Mouse (Mus musculus): ENCODE results near the gene Cpxm2. TPM values are rescaled to one million over a fixed set of nuclear protein-coding genes. Genes with fewer than 3 reads are reported as not detected.

The Cpxm2 gene
- total and polyA plus RNA-seq, 3 experiments: 0.11 TPM; not detected in 2

DNA sequence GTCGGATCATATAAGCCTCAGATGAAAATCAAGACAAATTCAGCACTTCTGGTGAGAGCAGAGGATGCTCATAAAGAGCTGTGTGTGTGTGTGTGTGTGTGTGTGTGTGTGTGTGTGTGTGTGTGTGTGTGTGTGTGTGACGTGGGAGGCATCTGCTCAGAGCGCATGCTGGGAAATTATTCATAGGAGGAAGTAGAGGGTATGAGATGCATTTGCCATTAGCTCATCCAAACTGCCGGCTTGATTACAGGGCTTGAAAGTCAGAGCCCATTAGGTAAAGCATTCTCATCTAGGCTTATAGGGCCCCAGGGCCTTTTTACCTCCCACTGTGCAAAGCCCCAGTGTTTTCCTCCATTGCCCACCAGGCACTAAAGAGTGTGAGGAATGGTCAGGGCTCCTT is 107.9 kb downstream of the Cpxm2 start:
- DNase-seq (ENCODE audit: low spot score) (no peak), ATAC-seq (ENCODE audit: extremely low read depth, insufficient number of reproducible peaks, low FRiP score, poor library complexity, severe bottlenecking) (no peak)
- H3K4me3 ChIP-seq (ENCODE audit: low read depth, low read length): no peak overlapping the region
- no peak for TF ChIP-seq GATA1 (IDR thresholded peaks at IDR 0.05; ENCODE audit: borderline replicate concordance, low read length)
- TF ChIP-seq GATA2 (IDR thresholded peaks at IDR 0.05; ENCODE audit: borderline replicate concordance, low read depth, low read length): no peak
- no peak for TF ChIP-seq TAL1 (conservative IDR thresholded peaks at IDR 0.05; ENCODE audit: low read depth, low read length)
- no peak for TF ChIP-seq POLR2AphosphoS5 (IDR thresholded peaks at IDR 0.05; ENCODE audit: insufficient replicate concordance, low read depth, low read length)
- TF ChIP-seq CTCF (IDR thresholded peaks at IDR 0.05; ENCODE audit: low read depth, low read length): no peak
- H3K27me3 ChIP-seq (ENCODE audit: insufficient read depth, low read length): no peaks in the 10 kb centered on the region
- H3K36me3 ChIP-seq (replicated peaks): no peaks in the 10 kb centered on the region
- no peaks in the 10 kb centered on the region for H3K4me1 ChIP-seq (ENCODE audit: insufficient read depth, low read depth, low read length)
- H3K9me3 ChIP-seq (replicated peaks): peaks cover 79% of the 10 kb centered on the region

DNA sequence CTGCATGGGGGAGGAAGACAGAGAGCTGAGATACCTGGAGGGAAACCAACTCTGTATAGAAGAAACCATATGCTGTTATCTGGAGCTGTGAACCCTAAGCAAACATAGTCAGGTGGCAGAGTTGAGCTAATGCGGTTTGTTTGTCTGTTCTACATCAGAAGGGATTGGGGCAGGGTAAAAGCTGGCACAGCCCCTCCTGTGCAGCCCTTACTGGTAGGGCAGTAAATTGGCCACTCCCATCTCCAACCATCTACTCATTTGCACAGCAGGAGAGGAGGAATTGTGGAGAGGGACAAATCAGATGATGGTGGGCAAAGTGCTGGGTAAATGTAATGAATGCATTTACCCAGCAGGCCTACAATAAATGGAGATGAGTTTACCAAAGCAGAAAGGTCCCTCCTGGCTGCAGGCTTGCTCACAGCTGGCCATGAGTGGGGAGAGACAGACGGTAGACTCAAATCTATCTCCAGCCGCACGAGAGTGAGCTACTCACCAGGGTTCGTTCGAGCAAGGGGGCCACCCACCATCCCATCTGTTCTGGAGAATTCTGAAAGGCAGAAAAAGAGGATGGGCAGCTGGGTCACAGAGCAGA is 122.5 kb downstream of the Cpxm2 start:
- Histone ChIP-seq H3K9me3 (replicated peaks) (peaks cover 62% of the 10 kb centered on the region), H3K27me3 (ENCODE audit: insufficient read depth, low read length) (no peaks in the 10 kb centered on the region), H3K36me3 (replicated peaks) (no peaks in the 10 kb centered on the region), H3K4me1 (ENCODE audit: insufficient read depth, low read depth, low read length) (no peaks in the 10 kb centered on the region), H3K4me3 (ENCODE audit: low read depth, low read length) (no peak overlapping the region)
- DNase-seq (ENCODE audit: low spot score) (no peak), ATAC-seq (ENCODE audit: extremely low read depth, insufficient number of reproducible peaks, low FRiP score, poor library complexity, severe bottlenecking) (no peak)
- TF ChIP-seq CTCF (IDR thresholded peaks at IDR 0.05; ENCODE audit: low read depth, low read length): no peak
- no peak for TF ChIP-seq GATA2 (IDR thresholded peaks at IDR 0.05; ENCODE audit: borderline replicate concordance, low read depth, low read length)
- no peak for TF ChIP-seq POLR2AphosphoS5 (IDR thresholded peaks at IDR 0.05; ENCODE audit: insufficient replicate concordance, low read depth, low read length)
- no peak for TF ChIP-seq GATA1 (IDR thresholded peaks at IDR 0.05; ENCODE audit: borderline replicate concordance, low read length)
- no peak for TF ChIP-seq TAL1 (conservative IDR thresholded peaks at IDR 0.05; ENCODE audit: low read depth, low read length)

DNA sequence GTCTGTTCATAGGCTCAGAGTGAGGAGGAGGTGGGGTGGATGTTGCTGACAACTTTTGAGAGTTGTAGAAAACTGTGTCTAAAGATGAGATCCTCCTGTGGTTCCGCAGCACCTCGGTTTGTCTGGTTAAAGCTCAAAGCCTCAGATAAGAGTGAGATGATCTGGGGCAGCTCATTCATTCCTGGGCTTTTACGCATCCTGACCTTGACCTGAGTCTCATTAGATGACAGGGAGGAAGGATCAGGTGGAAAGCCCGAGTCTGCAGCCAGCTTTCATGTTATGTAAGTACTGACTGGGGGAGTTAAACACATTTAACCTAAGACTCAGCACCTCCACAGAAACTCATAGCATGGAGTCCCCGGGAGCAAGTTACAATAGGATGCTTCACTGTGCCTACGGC is 127.9 kb downstream of the Cpxm2 start:
- no peak for DNase-seq (ENCODE audit: low spot score)
- Histone ChIP-seq H3K4me3 (ENCODE audit: low read depth, low read length) (no peak overlapping the region), H3K27me3 (ENCODE audit: insufficient read depth, low read length) (no peaks in the 10 kb centered on the region), H3K9me3 (replicated peaks) (peaks cover 58% of the 10 kb centered on the region), H3K4me1 (ENCODE audit: insufficient read depth, low read depth, low read length) (no peaks in the 10 kb centered on the region), H3K36me3 (replicated peaks) (no peaks in the 10 kb centered on the region)
- ATAC-seq (ENCODE audit: extremely low read depth, insufficient number of reproducible peaks, low FRiP score, poor library complexity, severe bottlenecking): no peak
- TF ChIP-seq POLR2AphosphoS5 (IDR thresholded peaks at IDR 0.05; ENCODE audit: insufficient replicate concordance, low read depth, low read length) (no peak), GATA1 (IDR thresholded peaks at IDR 0.05; ENCODE audit: borderline replicate concordance, low read length) (no peak), CTCF (IDR thresholded peaks at IDR 0.05; ENCODE audit: low read depth, low read length) (no peak), GATA2 (IDR thresholded peaks at IDR 0.05; ENCODE audit: borderline replicate concordance, low read depth, low read length) (no peak), TAL1 (conservative IDR thresholded peaks at IDR 0.05; ENCODE audit: low read depth, low read length) (no peak)

DNA sequence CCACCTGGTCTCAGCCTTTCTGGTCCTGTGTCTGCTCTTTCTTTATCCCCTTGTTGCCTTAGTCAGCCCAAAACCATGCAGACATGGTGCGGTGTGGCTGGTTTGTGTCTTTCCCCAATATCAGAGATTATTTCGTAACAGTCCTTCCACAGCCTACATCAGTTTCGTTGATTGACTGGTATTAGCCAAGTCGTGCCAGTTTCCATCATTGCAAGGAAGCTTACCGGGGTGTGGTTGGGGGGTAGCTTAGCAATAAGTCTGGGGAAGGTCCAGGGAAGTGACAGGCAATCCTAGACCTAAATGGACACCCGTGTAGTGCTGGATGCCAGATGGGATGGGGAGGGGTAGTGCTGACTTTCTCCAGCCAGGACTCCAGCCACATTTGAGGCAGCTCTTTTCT is 128.9 kb downstream of the Cpxm2 start:
- DNase-seq (ENCODE audit: low spot score): no peak
- no peaks in the 10 kb centered on the region for H3K4me1 ChIP-seq (ENCODE audit: insufficient read depth, low read depth, low read length)
- H3K36me3 ChIP-seq (replicated peaks): no peaks in the 10 kb centered on the region
- no peak for ATAC-seq (ENCODE audit: extremely low read depth, insufficient number of reproducible peaks, low FRiP score, poor library complexity, severe bottlenecking)
- TF ChIP-seq GATA2 (IDR thresholded peaks at IDR 0.05; ENCODE audit: borderline replicate concordance, low read depth, low read length) (no peak), GATA1 (IDR thresholded peaks at IDR 0.05; ENCODE audit: borderline replicate concordance, low read length) (no peak), CTCF (IDR thresholded peaks at IDR 0.05; ENCODE audit: low read depth, low read length) (no peak), TAL1 (conservative IDR thresholded peaks at IDR 0.05; ENCODE audit: low read depth, low read length) (no peak), POLR2AphosphoS5 (IDR thresholded peaks at IDR 0.05; ENCODE audit: insufficient replicate concordance, low read depth, low read length) (no peak)
- H3K4me3 ChIP-seq (ENCODE audit: low read depth, low read length): no peak overlapping the region
- no peaks in the 10 kb centered on the region for H3K27me3 ChIP-seq (ENCODE audit: insufficient read depth, low read length)
- H3K9me3 ChIP-seq (replicated peaks): peaks cover 65% of the 10 kb centered on the region

DNA sequence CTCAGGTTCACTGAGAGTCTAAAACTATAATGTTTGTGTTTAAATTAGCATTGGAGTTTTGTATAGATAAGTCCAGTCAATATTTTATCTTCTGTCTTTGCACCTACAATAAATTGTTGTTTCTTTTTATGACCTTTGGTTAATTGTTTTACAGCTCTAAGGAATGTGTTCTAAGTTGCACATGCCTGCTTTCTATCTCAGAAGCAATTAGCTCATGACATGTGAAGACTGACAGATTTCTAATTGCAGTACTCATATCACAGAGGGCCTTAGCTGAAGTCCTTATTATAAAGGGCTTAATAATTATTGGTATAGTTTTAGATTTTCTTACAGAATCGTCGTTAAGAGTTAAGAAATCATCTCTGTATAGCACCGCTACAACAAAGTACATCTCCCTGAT is 138.6 kb downstream of the Cpxm2 start:
- no peak overlapping the region for H3K4me3 ChIP-seq (ENCODE audit: low read depth, low read length)
- DNase-seq (ENCODE audit: low spot score): no peak
- no peaks in the 10 kb centered on the region for H3K27me3 ChIP-seq (ENCODE audit: insufficient read depth, low read length)
- H3K4me1 ChIP-seq (ENCODE audit: insufficient read depth, low read depth, low read length): no peaks in the 10 kb centered on the region
- no peak for TF ChIP-seq CTCF (IDR thresholded peaks at IDR 0.05; ENCODE audit: low read depth, low read length)
- no peak for TF ChIP-seq POLR2AphosphoS5 (IDR thresholded peaks at IDR 0.05; ENCODE audit: insufficient replicate concordance, low read depth, low read length)
- TF ChIP-seq GATA1 (IDR thresholded peaks at IDR 0.05; ENCODE audit: borderline replicate concordance, low read length): no peak
- TF ChIP-seq GATA2 (IDR thresholded peaks at IDR 0.05; ENCODE audit: borderline replicate concordance, low read depth, low read length): no peak
- TF ChIP-seq TAL1 (conservative IDR thresholded peaks at IDR 0.05; ENCODE audit: low read depth, low read length): no peak
- peaks cover 61% of the 10 kb centered on the region for H3K9me3 ChIP-seq (replicated peaks)
- no peak for ATAC-seq (ENCODE audit: extremely low read depth, insufficient number of reproducible peaks, low FRiP score, poor library complexity, severe bottlenecking)
- H3K36me3 ChIP-seq (replicated peaks): no peaks in the 10 kb centered on the region

DNA sequence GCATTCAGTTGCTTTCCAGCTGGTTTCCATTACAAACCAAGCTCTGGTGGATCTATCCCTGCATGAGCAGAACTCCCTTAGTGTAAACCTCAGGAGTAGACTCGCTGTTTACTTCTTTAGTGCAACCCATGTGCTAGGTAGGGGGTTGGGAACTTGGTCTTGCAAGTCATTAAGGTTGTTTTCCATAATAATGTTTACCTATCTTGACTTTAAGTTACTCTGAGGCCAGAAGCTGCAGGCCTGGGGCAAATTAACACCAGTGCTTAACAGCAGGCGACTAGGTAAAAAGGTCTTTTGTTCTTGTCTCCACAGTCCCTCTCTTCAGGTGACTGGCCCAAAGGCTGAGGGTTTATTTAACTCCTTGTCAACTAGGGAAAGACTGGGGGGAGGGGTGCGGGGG is 139.3 kb downstream of the Cpxm2 start:
- ATAC-seq (ENCODE audit: extremely low read depth, insufficient number of reproducible peaks, low FRiP score, poor library complexity, severe bottlenecking): no peak

More for the DNA sequence above, 139.3 kb downstream of the Cpxm2 start:
- Histone ChIP-seq H3K4me3 (ENCODE audit: low read depth, low read length) (no peak overlapping the region), H3K9me3 (replicated peaks) (peaks cover 59% of the 10 kb centered on the region), H3K36me3 (replicated peaks) (no peaks in the 10 kb centered on the region), H3K4me1 (ENCODE audit: insufficient read depth, low read depth, low read length) (no peaks in the 10 kb centered on the region), H3K27me3 (ENCODE audit: insufficient read depth, low read length) (no peaks in the 10 kb centered on the region)
- TF ChIP-seq POLR2AphosphoS5 (IDR thresholded peaks at IDR 0.05; ENCODE audit: insufficient replicate concordance, low read depth, low read length): no peak
- no peak for TF ChIP-seq GATA1 (IDR thresholded peaks at IDR 0.05; ENCODE audit: borderline replicate concordance, low read length)
- no peak for TF ChIP-seq CTCF (IDR thresholded peaks at IDR 0.05; ENCODE audit: low read depth, low read length)
- no peak for TF ChIP-seq GATA2 (IDR thresholded peaks at IDR 0.05; ENCODE audit: borderline replicate concordance, low read depth, low read length)
- TF ChIP-seq TAL1 (conservative IDR thresholded peaks at IDR 0.05; ENCODE audit: low read depth, low read length): no peak
- no peak for DNase-seq (ENCODE audit: low spot score)

Measured in G1E (cell line).